Mouse (Mus musculus) stomach, adult 2 months (tissue): Measurements from ENCODE around the gene Gm14444. TPM values are rescaled to one million over a fixed set of nuclear protein-coding genes. Genes with fewer than 3 reads are reported as not detected.

Source experiments
- polyA plus RNA-seq: library from polyadenylated mRNA; depleted of rRNA; stranded (reverse); fragments of >200 nt; gene quantifications from 2 replicates; pipeline ENCODE4 v1.2.3, GENCODE M21; 2012; rRNA removed

Gm14444 gene
- not detected in 2 replicates for polyA plus RNA-seq

DNA sequence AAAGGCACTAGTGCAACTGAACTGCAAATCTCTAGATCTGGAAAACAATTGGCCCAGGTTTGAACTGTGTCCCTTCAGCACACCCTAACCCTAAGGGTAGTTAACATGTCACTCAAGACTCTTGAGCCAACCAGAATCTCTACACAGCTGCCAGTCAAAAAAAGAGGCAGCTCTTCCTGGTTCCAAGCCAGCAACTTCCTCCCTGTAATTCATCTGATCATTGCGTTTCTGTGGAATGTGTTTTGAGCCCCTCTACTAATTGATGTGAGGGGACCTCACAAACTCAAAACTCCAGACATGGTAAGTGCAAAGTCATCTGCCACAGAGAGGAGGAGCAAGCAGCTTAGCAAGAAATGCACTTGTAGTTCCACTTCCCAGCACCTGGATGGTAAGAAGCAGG, at the start of gene Gm14444:
Gene Gm14444 (plus strand): TSS at position 220 of the 400 bp plus-strand sequence.

DNA sequence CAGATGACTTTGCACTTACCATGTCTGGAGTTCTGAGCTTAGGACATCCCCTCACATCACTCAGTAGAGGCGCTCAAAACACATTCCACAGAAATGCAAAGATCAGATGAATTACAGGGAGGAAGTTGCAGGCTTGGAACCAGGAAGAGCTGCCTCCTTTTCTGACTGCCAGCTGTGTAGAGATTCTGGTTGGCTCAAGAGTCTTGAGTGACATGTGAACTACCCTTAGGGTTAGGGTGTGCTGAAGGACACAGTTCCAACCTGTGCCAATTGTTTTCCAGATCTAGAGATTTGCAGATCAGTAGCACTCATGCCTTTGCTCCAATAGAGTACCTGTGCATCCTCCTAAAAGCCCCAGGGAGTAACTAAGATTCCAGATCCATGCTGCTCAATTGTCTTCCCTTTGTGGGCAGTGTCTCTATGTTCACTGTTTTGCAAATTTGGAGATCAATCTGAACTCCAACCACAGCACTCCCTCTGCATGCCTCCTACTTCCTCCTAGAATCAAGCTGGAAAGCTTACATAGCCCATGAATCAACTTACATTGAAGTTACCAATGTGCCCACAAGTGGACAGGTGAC, 57.7 kb downstream of the Gm14444 start, which contains the start of gene Gm14393:
Gene Gm14393 (minus strand): TSS at position 101 of the 581 bp plus-strand sequence.

Other genes with a start within 250 kb of the Gm14444 start
- gene Edn3, start 249.6 kb upstream of the Gm14444 start, polyA plus RNA-seq: 0.57 and 0.64 TPM in 2 replicates
- not detected in 2 replicates for gene Gm14393, start 57.5 kb downstream of the Gm14444 start, polyA plus RNA-seq
- not detected in 2 replicates for gene Gm14399, start 131.8 kb downstream of the Gm14444 start, polyA plus RNA-seq
- gene Gm14443, start 165.6 kb downstream of the Gm14444 start, polyA plus RNA-seq: 0.06 TPM in 1 of 2 replicates, not detected in the other
- 0.14 and 0.42 TPM in 2 replicates for gene Gm14391, start 196.7 kb downstream of the Gm14444 start, polyA plus RNA-seq